12 mouse cellular contexts compared by ENCODE assay signal in genomic region chr13:81740898-81741297, GRCm38 (mm10). TPM values are rescaled to one million over a fixed set of nuclear protein-coding genes. Genes with fewer than 3 reads are reported as not detected.
DNase-seq lines count a peak whose midpoint lies in the region; ATAC-seq and TF ChIP-seq lines count a peak whose summit lies in the region.
"Had no signal": no experiment of that assay in that cellular context is flagged by ENCODE, and none has a peak within 500 bp of the region (broad histone marks: within the 10 kb centered on the region; RNA-seq: fewer than 3 reads in every experiment).

No protein-coding gene starts in this region.

- H3K4me1 ChIP-seq in bone marrow macrophage, adult 2 months (ENCODE audit: control insufficient read depth, insufficient read depth, low read length), result peaks cover 19% of the 10 kb centered on the region
- peaks cover 50% of the 10 kb centered on the region for H3K4me1 ChIP-seq in liver, embryonic 13.5 days (replicated peaks)
- no peaks in the 10 kb centered on the region for H3K4me1 ChIP-seq in stomach, embryonic 15.5 days
- no peaks in the 10 kb centered on the region for H3K4me1 ChIP-seq in forebrain, embryonic 13.5 days
- H3K4me1 ChIP-seq in limb, embryonic 10.5 days, result no peaks in the 10 kb centered on the region
- H3K4me1 ChIP-seq: neural tube, embryonic 12.5 days had no signal

- H3K27ac ChIP-seq in bone marrow macrophage, adult 2 months (ENCODE audit: insufficient read depth, low read depth, low read length), result peak overlapping the region; percentile 87
- H3K27ac ChIP-seq in liver, embryonic 13.5 days, result 0 out of 2 replicates have a peak overlapping the region, but pooled peaks have one; percentile 13
- no peak overlapping the region for H3K27ac ChIP-seq in stomach, embryonic 15.5 days
- H3K27ac ChIP-seq in forebrain, embryonic 13.5 days, result no peak overlapping the region
- H3K27ac ChIP-seq in limb, embryonic 10.5 days, result no peak overlapping the region
- H3K27ac ChIP-seq: midbrain, embryonic 10.5 days; neural tube, embryonic 12.5 days had no signal

- H3K4me2 ChIP-seq in liver, embryonic 13.5 days, result no peak overlapping the region
- no peak overlapping the region for H3K4me2 ChIP-seq in stomach, embryonic 15.5 days
- H3K4me2 ChIP-seq in forebrain, embryonic 13.5 days, result no peak overlapping the region
- H3K4me2 ChIP-seq: neural tube, embryonic 12.5 days had no signal

- H3K27me3 ChIP-seq in liver, embryonic 13.5 days, result no peaks in the 10 kb centered on the region
- H3K27me3 ChIP-seq in stomach, embryonic 15.5 days (replicated peaks), result no peaks in the 10 kb centered on the region
- H3K27me3 ChIP-seq in forebrain, embryonic 13.5 days, result no peaks in the 10 kb centered on the region
- no peaks in the 10 kb centered on the region for H3K27me3 ChIP-seq in limb, embryonic 10.5 days (ENCODE audit: low read depth, poor library complexity, severe bottlenecking)
- H3K27me3 ChIP-seq: neural tube, embryonic 12.5 days; Patski had no signal

- peak; percentile 84 for ATAC-seq in liver, embryonic 13.5 days (ENCODE audit: low read depth)
- ATAC-seq in stomach, embryonic 15.5 days (ENCODE audit: insufficient read depth, low FRiP score, low read depth), result peak; percentile 56; the same call in 1 of the 2 replicates
- no peak for ATAC-seq in forebrain, embryonic 13.5 days

- no peak overlapping the region for H3K9ac ChIP-seq in liver, embryonic 13.5 days
- H3K9ac ChIP-seq in stomach, embryonic 15.5 days, result no peak overlapping the region
- H3K9ac ChIP-seq in forebrain, embryonic 13.5 days, result no peak overlapping the region
- H3K9ac ChIP-seq: neural tube, embryonic 12.5 days had no signal

- peak; percentile 14 for DNase-seq in lung, postnatal 36 days
- no peak for DNase-seq in lung, postnatal 10 days
- DNase-seq in liver, embryonic 13.5 days, result peak; percentile 52
- no peak for DNase-seq in heart, postnatal 10 days
- no peak for DNase-seq in limb, embryonic 10.5 days (ENCODE audit: low spot score)
- DNase-seq: right cerebral cortex, postnatal 25 days had no signal

- intact Hi-C loops in heart, postnatal 10 days (cut with DNase I), result no loop called here

- no peak for TF ChIP-seq CTCF in bone marrow macrophage, adult 2 months (IDR thresholded peaks at IDR 0.05; ENCODE audit: low read depth, low read length)

- TF ChIP-seq POLR2A in bone marrow macrophage, adult 2 months (IDR thresholded peaks at IDR 0.05; ENCODE audit: borderline replicate concordance, low read depth, low read length), result no peak

- H3K9me3 ChIP-seq in liver, embryonic 13.5 days (replicated peaks), result no peaks in the 10 kb centered on the region
- no peaks in the 10 kb centered on the region for H3K9me3 ChIP-seq in stomach, embryonic 15.5 days
- no peaks in the 10 kb centered on the region for H3K9me3 ChIP-seq in forebrain, embryonic 13.5 days (replicated peaks)
- H3K9me3 ChIP-seq in limb, embryonic 10.5 days (replicated peaks), result no peaks in the 10 kb centered on the region
- H3K9me3 ChIP-seq: neural tube, embryonic 12.5 days had no signal

- H3K36me3 ChIP-seq in liver, embryonic 13.5 days, result no peaks in the 10 kb centered on the region
- H3K36me3 ChIP-seq in stomach, embryonic 15.5 days, result no peaks in the 10 kb centered on the region
- H3K36me3 ChIP-seq in forebrain, embryonic 13.5 days (ENCODE audit: poor library complexity, severe bottlenecking), result no peaks in the 10 kb centered on the region
- no peaks in the 10 kb centered on the region for H3K36me3 ChIP-seq in limb, embryonic 10.5 days
- H3K36me3 ChIP-seq: midbrain, embryonic 10.5 days; neural tube, embryonic 12.5 days had no signal

- WGBS in liver, embryonic 13.5 days (ENCODE audit: insufficient replicate concordance), result 8% methylated on average over 3 of the region's 3 CpGs
- 44% methylated on average over 3 of the region's 3 CpGs for WGBS in stomach, embryonic 15.5 days
- 65% methylated on average over 3 of the region's 3 CpGs for WGBS in forebrain, embryonic 13.5 days
- 61% methylated on average over 3 of the region's 3 CpGs for WGBS in limb, embryonic 10.5 days

- no peak overlapping the region for H3K4me3 ChIP-seq in bone marrow macrophage, adult 2 months (ENCODE audit: insufficient read depth, low read length)
- no peak overlapping the region for H3K4me3 ChIP-seq in liver, embryonic 13.5 days (replicated peaks)
- no peak overlapping the region for H3K4me3 ChIP-seq in stomach, embryonic 15.5 days (replicated peaks)
- H3K4me3 ChIP-seq in forebrain, embryonic 13.5 days, result no peak overlapping the region
- no peak overlapping the region for H3K4me3 ChIP-seq in limb, embryonic 10.5 days
- H3K4me3 ChIP-seq: midbrain, embryonic 10.5 days; neural tube, embryonic 12.5 days had no signal

RNA-seq across cellular contexts. Expression of gene Mblac2, which starts 29.8 kb away (rescaled TPM):
- polyA plus RNA-seq in bone marrow macrophage, adult 2 months (2012; ENCODE audit: insufficient read depth, insufficient read length, missing spikeins), result 8.4 and 8.6 TPM in 2 replicates
- 3.3 and 3.6 TPM in 2 replicates for polyA plus RNA-seq in liver, embryonic 13.5 days (2015; fragmentation: Nextera tagmentation; extraction: Ambion mirVana)
- polyA plus RNA-seq in stomach, embryonic 15.5 days (2015; fragmentation: Nextera tagmentation; extraction: Ambion mirVana), result 8.5 and 9.2 TPM in 2 replicates
- total RNA-seq in heart, postnatal 10 days (2021), result 1 to 10 TPM; 2.6 to 4.6 TPM
- 13.2 and 18.1 TPM in 2 replicates for polyA plus RNA-seq in forebrain, embryonic 13.5 days (2015; fragmentation: Nextera tagmentation; extraction: Ambion mirVana)
- polyA plus RNA-seq in limb, embryonic 10.5 days (2016; fragmentation: Nextera tagmentation; extraction: Ambion mirVana), result 3.4 and 4.4 TPM in 2 replicates

RNA-seq across cellular contexts. Expression of gene Polr3g, which starts 30.1 kb away (rescaled TPM):
- 3.2 and 3.6 TPM in 2 replicates for polyA plus RNA-seq in bone marrow macrophage, adult 2 months (2012; ENCODE audit: insufficient read depth, insufficient read length, missing spikeins)
- polyA plus RNA-seq in liver, embryonic 13.5 days (2015; fragmentation: Nextera tagmentation; extraction: Ambion mirVana), result 13.6 and 14.6 TPM in 2 replicates
- polyA plus RNA-seq in stomach, embryonic 15.5 days (2015; fragmentation: Nextera tagmentation; extraction: Ambion mirVana), result 14.4 and 17.1 TPM in 2 replicates
- total RNA-seq in heart, postnatal 10 days (2021), result 1 to 10 TPM; 1.8 to 3.5 TPM
- 6.5 and 7.7 TPM in 2 replicates for polyA plus RNA-seq in forebrain, embryonic 13.5 days (2015; fragmentation: Nextera tagmentation; extraction: Ambion mirVana)
- 20.0 and 21.3 TPM in 2 replicates for polyA plus RNA-seq in limb, embryonic 10.5 days (2016; fragmentation: Nextera tagmentation; extraction: Ambion mirVana)

RNA-seq across cellular contexts. Expression of gene Cetn3, which starts 42.0 kb away (rescaled TPM):
- polyA plus RNA-seq in bone marrow macrophage, adult 2 months (2012; ENCODE audit: insufficient read depth, insufficient read length, missing spikeins), result 93.8 and 107 TPM in 2 replicates
- 137 and 172 TPM in 2 replicates for polyA plus RNA-seq in liver, embryonic 13.5 days (2015; fragmentation: Nextera tagmentation; extraction: Ambion mirVana)
- 206 and 243 TPM in 2 replicates for polyA plus RNA-seq in stomach, embryonic 15.5 days (2015; fragmentation: Nextera tagmentation; extraction: Ambion mirVana)
- 100 to 1,000 TPM in 1 of 2 experiments, 10 to 100 TPM in 1; 92.7 to 102 TPM for total RNA-seq in heart, postnatal 10 days (2021)
- polyA plus RNA-seq in forebrain, embryonic 13.5 days (2015; fragmentation: Nextera tagmentation; extraction: Ambion mirVana), result 267 and 308 TPM in 2 replicates
- 169 and 192 TPM in 2 replicates for polyA plus RNA-seq in limb, embryonic 10.5 days (2016; fragmentation: Nextera tagmentation; extraction: Ambion mirVana)

Comparison
In these comparisons a context has a peak if more than half of its experiments do, and no peak if none do; other contexts are left out.
1. DNase-seq: peak in lung, postnatal 36 days (single experiment) and liver, embryonic 13.5 days (single experiment); none in lung, postnatal 10 days (single experiment), heart, postnatal 10 days (0 of 2) and limb, embryonic 10.5 days (single experiment).
2. H3K27ac ChIP-seq: peak in bone marrow macrophage, adult 2 months (single experiment) and liver, embryonic 13.5 days (single experiment); none in stomach, embryonic 15.5 days (single experiment), forebrain, embryonic 13.5 days (single experiment) and limb, embryonic 10.5 days (single experiment).